Mouse (Mus musculus) midbrain, embryonic 13.5 days (tissue): ENCODE data around the gene Prss57. TPM values are rescaled to one million over a fixed set of nuclear protein-coding genes. Genes with fewer than 3 reads are reported as not detected.
"Not testable (repeated sequence)": the region's sequence is repeated elsewhere in the genome, so short reads cannot be mapped to it uniquely, and the experiment has no call there.

ENCODE experiments used
- ATAC-seq: fragments of 200-750 bp; cut with Nextera tagmentation; 2 replicates; pipeline ENCODE4 v1.8.0; 2017; ENCODE audit warnings: mild to moderate bottlenecking, moderate TSS enrichment, moderate library complexity
- H3K27ac ChIP-seq: fragments of 300-500 bp; sonication (generic); 2 replicates; pipeline ENCODE4 v1.5.1; 2015; ENCODE audit warnings: inconsistent platforms, mild to moderate bottlenecking, moderate library complexity
- H3K27me3 ChIP-seq: fragments of 300-500 bp; sonication (generic); 2 replicates; pipeline ENCODE4 v1.6.1; 2015; ENCODE audit warnings: mild to moderate bottlenecking, inconsistent platforms
- H3K36me3 ChIP-seq: fragments of 300-500 bp; sonication (generic); 2 replicates; pipeline ENCODE4 v1.6.1; 2015; ENCODE audit warnings: mild to moderate bottlenecking, inconsistent platforms
- H3K4me1 ChIP-seq: fragments of 300-500 bp; sonication (generic); replicated peaks from 2 replicates; pipeline ENCODE4 v1.6.1; 2015; ENCODE audit warnings: inconsistent platforms
- H3K4me2 ChIP-seq: fragments of 300-500 bp; sonication (generic); replicated peaks from 2 replicates; pipeline ENCODE4 v1.6.1; 2015; ENCODE audit warnings: moderate library complexity, mild to moderate bottlenecking, inconsistent platforms
- H3K4me3 ChIP-seq: fragments of 300-500 bp; sonication (generic); replicated peaks from 2 replicates; pipeline ENCODE4 v1.5.1; 2015; ENCODE audit warnings: mild to moderate bottlenecking, inconsistent platforms
- H3K9ac ChIP-seq: fragments of 300-500 bp; sonication (generic); replicated peaks from 2 replicates; pipeline ENCODE4 v1.6.1; 2015; ENCODE audit warnings: mild to moderate bottlenecking, inconsistent platforms
- H3K9me3 ChIP-seq: fragments of 300-500 bp; sonication (generic); 2 replicates; pipeline ENCODE4 v1.6.1; 2016; ENCODE audit warnings: mild to moderate bottlenecking, inconsistent platforms
- WGBS: fragments of 180-500 bp; shearing (Covaris S2); methylation state at CpG from one replicate; pipeline ENCODE4 v1.1.7; 2015; 5-methylcytosine and 5-hydroxymethylcytosine counted together
- polyA plus RNA-seq: library from polyadenylated mRNA; unstranded; fragments of >200 nt; fragmentation: Nextera tagmentation; extraction: Ambion mirVana; gene quantifications from 2 replicates; pipeline ENCODE4 v1.2.1, GENCODE M21; 2015

Gene Prss57
- polyA plus RNA-seq, 1 experiment from 2014 or later, result not detected

GRCm38 (mm10) chr10:79765228-79765745 lies 25.5 kb downstream of the Prss57 start:
- ATAC-seq, result no peak
- no peaks in the 10 kb centered on the region for H3K9me3 ChIP-seq
- H3K4me1 ChIP-seq, result peaks cover 44% of the 10 kb centered on the region
- H3K4me3 ChIP-seq, result peak overlapping the region; percentile 98
- H3K27me3 ChIP-seq, result no peaks in the 10 kb centered on the region
- WGBS, result 60% methylated on average over 2 of the region's 2 CpGs
- no peak overlapping the region for H3K27ac ChIP-seq
- H3K36me3 ChIP-seq, result peaks cover 24% of the 10 kb centered on the region
- peak overlapping the region; percentile 97 for H3K9ac ChIP-seq
- peak overlapping the region; percentile 97 for H3K4me2 ChIP-seq

DNA sequence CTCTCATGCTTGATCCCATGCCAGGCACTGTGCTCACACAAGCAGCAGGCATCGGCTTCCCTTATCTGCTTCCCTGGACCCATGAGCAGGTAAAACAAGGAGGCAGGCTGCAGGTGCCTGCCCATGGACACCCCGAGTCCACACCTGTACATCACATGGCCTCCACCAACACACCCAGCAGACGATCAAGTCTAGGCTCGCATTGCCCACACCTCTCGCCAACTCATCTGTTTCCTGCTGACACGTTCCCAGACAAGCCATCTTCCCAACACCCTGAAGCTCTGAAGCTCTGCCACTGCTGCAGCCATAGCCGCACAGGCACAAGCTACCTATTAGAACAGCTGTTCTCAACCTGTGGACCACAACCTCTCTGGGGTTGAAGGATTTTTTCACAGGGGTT lies 26.5 kb downstream of the Prss57 start:
- no peak overlapping the region for H3K4me3 ChIP-seq
- H3K4me1 ChIP-seq, result peaks cover 44% of the 10 kb centered on the region
- peaks cover 32% of the 10 kb centered on the region for H3K36me3 ChIP-seq
- no peak for ATAC-seq
- no peak overlapping the region for H3K27ac ChIP-seq
- H3K9ac ChIP-seq, result peak overlapping the region; percentile 20; the same call in 1 of the 2 replicates
- whole genome bisulfite sequencing, result 93% methylated on average over 7 of the region's 7 CpGs
- no peaks in the 10 kb centered on the region for H3K27me3 ChIP-seq
- H3K9me3 ChIP-seq, result no peaks in the 10 kb centered on the region
- no peak overlapping the region for H3K4me2 ChIP-seq

GRCm38 (mm10) chr10:79762875-79763274 lies 27.9 kb downstream of the Prss57 start:
- Histone ChIP-seq H3K27ac (no peak overlapping the region), H3K9me3 (no peaks in the 10 kb centered on the region), H3K27me3 (no peaks in the 10 kb centered on the region), H3K9ac (0 out of 2 replicates have a peak overlapping the region, but pooled peaks have one; percentile 20), H3K4me1 (peaks cover 35% of the 10 kb centered on the region), H3K4me2 (no peak overlapping the region), H3K4me3 (no peak overlapping the region), H3K36me3 (peaks cover 46% of the 10 kb centered on the region)
- 92% methylated on average over 3 of the region's 3 CpGs for WGBS
- no peak for ATAC-seq

- Histone ChIP-seq H3K4me1 (peaks cover 25% of the 10 kb centered on the region), H3K36me3 (peaks cover 67% of the 10 kb centered on the region), H3K4me2 (no peak overlapping the region), H3K4me3 (no peak overlapping the region), H3K27ac (no peak overlapping the region), H3K9ac (no peak overlapping the region), H3K9me3 (no peaks in the 10 kb centered on the region), H3K27me3 (0 out of 2 replicates have a peak, but pooled peaks cover under 1% of the 10 kb centered on the region)
- ATAC-seq, result no peak
- 92% methylated on average over 11 of the region's 11 CpGs for WGBS
Measured at GRCm38 (mm10) chr10:79760603-79761143, 30.1 kb downstream of the Prss57 start.

DNA sequence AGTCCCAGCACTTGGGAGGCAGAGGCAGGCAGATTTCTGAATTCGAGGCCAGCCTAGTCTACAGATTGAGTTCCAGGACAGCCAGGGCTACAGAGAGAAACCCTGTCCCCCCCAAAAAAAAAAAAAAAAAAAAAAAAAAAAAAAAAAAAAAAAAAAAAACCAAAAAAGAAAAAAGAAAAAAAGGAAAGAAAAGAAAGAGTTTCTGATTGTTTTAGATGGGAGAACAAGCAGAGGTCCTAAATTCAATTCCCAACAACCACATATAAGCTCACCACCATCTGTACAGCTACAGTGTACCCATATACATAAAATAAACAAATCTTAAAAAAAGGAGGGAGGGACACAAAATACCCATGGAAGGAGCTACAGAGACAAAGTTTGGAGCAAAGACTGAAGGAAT lies 31.1 kb downstream of the Prss57 start:
- ATAC-seq, H3K27me3 ChIP-seq, H3K4me2 ChIP-seq, H3K4me3 ChIP-seq, H3K27ac ChIP-seq, H3K9me3 ChIP-seq, H3K9ac ChIP-seq: not testable (repeated sequence)
- H3K4me1 ChIP-seq, result peaks cover 25% of the 10 kb centered on the region
- H3K36me3 ChIP-seq, result peaks cover 68% of the 10 kb centered on the region
- 89% methylated on average over 1 of the region's 1 CpGs for WGBS

- no peak overlapping the region for H3K4me2 ChIP-seq
- no peak overlapping the region for H3K9ac ChIP-seq
- no peak overlapping the region for H3K27ac ChIP-seq
- H3K4me3 ChIP-seq, result no peak overlapping the region
- peaks cover 13% of the 10 kb centered on the region for H3K4me1 ChIP-seq
- no peak for ATAC-seq
- H3K9me3 ChIP-seq, result no peaks in the 10 kb centered on the region
- H3K36me3 ChIP-seq, result peaks cover 58% of the 10 kb centered on the region
- 93% methylated on average over 24 of the region's 24 CpGs for WGBS
- 0 out of 2 replicates have a peak, but pooled peaks cover 3% of the 10 kb centered on the region for H3K27me3 ChIP-seq
Measured at GRCm38 (mm10) chr10:79756660-79757059, 34.1 kb downstream of the Prss57 start.

DNA sequence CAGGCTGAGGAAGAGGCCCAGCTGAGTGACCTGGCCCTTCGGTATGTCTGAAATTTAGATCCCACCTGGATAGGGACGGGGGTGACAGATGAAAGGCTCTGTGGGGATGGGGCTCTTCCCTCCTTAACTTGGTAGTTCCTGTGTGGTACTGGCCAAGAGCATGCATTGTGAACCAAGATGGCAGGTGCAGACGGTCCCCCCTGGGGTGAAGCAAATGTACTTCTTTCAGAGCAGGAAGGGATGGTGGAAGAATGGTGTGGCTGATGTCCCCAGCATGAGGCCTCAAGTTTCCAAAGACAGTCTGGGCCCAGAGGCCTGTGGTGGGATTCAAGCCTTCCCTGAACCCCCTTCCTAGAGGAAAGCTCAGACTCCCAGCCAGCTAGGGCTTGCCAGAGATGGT lies 34.9 kb downstream of the Prss57 start:
- H3K9ac ChIP-seq, result no peak overlapping the region
- H3K4me3 ChIP-seq, result no peak overlapping the region
- WGBS, result 83% methylated on average over 3 of the region's 3 CpGs
- H3K27ac ChIP-seq, result no peak overlapping the region
- no peak overlapping the region for H3K4me2 ChIP-seq
- H3K4me1 ChIP-seq, result peaks cover 13% of the 10 kb centered on the region
- 0 out of 2 replicates have a peak, but pooled peaks cover 3% of the 10 kb centered on the region for H3K27me3 ChIP-seq
- no peaks in the 10 kb centered on the region for H3K9me3 ChIP-seq
- no peak for ATAC-seq
- H3K36me3 ChIP-seq, result peaks cover 50% of the 10 kb centered on the region

GRCm38 (mm10) chr10:79754856-79755516 lies 35.8 kb downstream of the Prss57 start, which contains the start of gene Fgf22:
TSS of gene Fgf22 (plus strand) at chr10:79755076.
- Histone ChIP-seq H3K4me1 (peaks cover 13% of the 10 kb centered on the region), H3K27me3 (0 out of 2 replicates have a peak, but pooled peaks cover 3% of the 10 kb centered on the region), H3K36me3 (peaks cover 42% of the 10 kb centered on the region), H3K27ac (no peak within 1 kb of the TSS), H3K9me3 (no peaks in the 10 kb centered on the region), H3K9ac (peak within 1 kb of the TSS; percentile 62), H3K4me2 (peak within 1 kb of the TSS; percentile 74), H3K4me3 (peak within 1 kb of the TSS; percentile 43)
- ATAC-seq, result peak; percentile 90
- WGBS, result 1% methylated on average over 36 of the region's 36 CpGs

- no peak for ATAC-seq
- Histone ChIP-seq H3K4me3 (no peak overlapping the region), H3K9me3 (no peaks in the 10 kb centered on the region), H3K4me1 (peaks cover 15% of the 10 kb centered on the region), H3K27ac (no peak overlapping the region), H3K9ac (no peak overlapping the region), H3K4me2 (no peak overlapping the region), H3K36me3 (peaks cover 11% of the 10 kb centered on the region), H3K27me3 (no peaks in the 10 kb centered on the region)
- WGBS, result 79% methylated on average over 6 of the region's 6 CpGs
Measured at GRCm38 (mm10) chr10:79748496-79748895, 42.3 kb downstream of the Prss57 start.

DNA sequence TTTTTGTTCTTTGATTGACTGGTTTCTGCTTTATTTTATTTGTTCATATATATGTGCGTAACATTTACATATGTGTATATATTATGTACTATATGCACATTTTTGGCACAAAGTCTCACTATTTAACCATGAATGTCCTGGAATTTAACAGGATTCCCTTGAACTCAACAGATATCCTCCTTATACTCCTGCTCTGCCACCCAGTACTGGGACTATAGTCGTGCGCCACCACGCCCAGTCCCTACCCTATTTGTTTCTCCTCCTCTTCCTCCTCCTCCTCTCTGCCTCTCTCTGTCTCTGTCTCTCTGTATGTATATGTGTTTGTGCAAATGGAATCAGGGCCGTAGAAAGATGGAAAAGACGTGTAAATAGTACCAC lies 44.0 kb downstream of the Prss57 start:
- Histone ChIP-seq H3K27ac (no peak overlapping the region), H3K4me1 (peaks cover 15% of the 10 kb centered on the region), H3K9ac (peak overlapping the region; percentile 50; the same call in 1 of the 2 replicates), H3K9me3 (no peaks in the 10 kb centered on the region), H3K36me3 (peaks cover 27% of the 10 kb centered on the region), H3K4me3 (peak overlapping the region; percentile 24), H3K27me3 (no peaks in the 10 kb centered on the region), H3K4me2 (peak overlapping the region; percentile 80)
- WGBS, result 23% methylated on average over 6 of the region's 6 CpGs
- peak; percentile 77 for ATAC-seq

GRCm38 (mm10) chr10:79745898-79746773 lies 44.6 kb downstream of the Prss57 start, which contains the start of gene Polrmt:
TSS of gene Polrmt (minus strand) at chr10:79746581.
- whole genome bisulfite sequencing, result 4% methylated on average over 38 of the region's 38 CpGs
- Histone ChIP-seq H3K9me3 (no peaks in the 10 kb centered on the region), H3K4me1 (peaks cover 15% of the 10 kb centered on the region), H3K4me3 (peak within 1 kb of the TSS; percentile 66), H3K4me2 (peak within 1 kb of the TSS; percentile 80), H3K9ac (peak within 1 kb of the TSS; percentile 73), H3K36me3 (peaks cover 33% of the 10 kb centered on the region), H3K27ac (no peak within 1 kb of the TSS), H3K27me3 (no peaks in the 10 kb centered on the region)
- ATAC-seq, result peak; percentile 97
